Mouse (Mus musculus): ENCODE results near the gene Rin2. TPM values are rescaled to one million over a fixed set of nuclear protein-coding genes. Genes with fewer than 3 reads are reported as not detected.

Gene Rin2
- polyA plus RNA-seq, 1 experiment from 2014 or later: 21.1 TPM

DNA sequence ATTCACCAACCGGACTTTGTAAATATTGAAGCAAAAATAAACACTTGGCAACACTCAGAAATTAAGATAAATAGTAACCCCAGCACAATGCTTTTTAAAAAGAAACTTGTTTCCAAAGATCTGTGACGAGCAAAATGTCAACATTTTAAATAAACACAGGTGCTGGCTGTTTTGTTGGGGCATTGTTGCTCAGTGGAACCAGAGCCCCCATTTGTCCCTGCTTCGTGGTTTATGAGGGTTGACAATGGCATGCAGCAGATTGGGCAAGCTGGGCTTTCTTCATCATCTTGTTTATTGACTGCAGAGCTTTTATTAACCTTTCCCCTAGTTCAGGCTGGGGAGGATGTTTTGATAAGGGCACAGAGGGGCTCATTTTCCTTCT is 1.5 kb downstream of the Rin2 start:
- Histone ChIP-seq H3K27me3 (ENCODE audit: control insufficient read depth, insufficient read depth, low read length) (no peaks in the 10 kb centered on the region), H3K4me1 (ENCODE audit: control insufficient read depth, insufficient read depth, low read length) (no peaks in the 10 kb centered on the region), H3K4me3 (ENCODE audit: low read depth, low read length) (peak overlapping the region; percentile 66), H3K27ac (replicated peaks; ENCODE audit: low read depth, low read length) (no peak overlapping the region), H3K4me2 (ENCODE audit: low read depth, low read length) (no peak overlapping the region), H3K36me3 (replicated peaks; ENCODE audit: control insufficient read depth, insufficient read depth, low read depth, low read length) (no peaks in the 10 kb centered on the region), H3K9ac (replicated peaks; ENCODE audit: low read length) (no peak overlapping the region), H3K9me3 (replicated peaks; ENCODE audit: control insufficient read depth, low read length) (no peaks in the 10 kb centered on the region)
- WGBS: 37% methylated on average over 3 of the region's 3 CpGs
- DNase-seq (ENCODE audit: low spot score) (no peak), ATAC-seq (replicated peaks; ENCODE audit: insufficient number of reproducible peaks, low FRiP score, low TSS enrichment, low read depth) (no peak)

DNA sequence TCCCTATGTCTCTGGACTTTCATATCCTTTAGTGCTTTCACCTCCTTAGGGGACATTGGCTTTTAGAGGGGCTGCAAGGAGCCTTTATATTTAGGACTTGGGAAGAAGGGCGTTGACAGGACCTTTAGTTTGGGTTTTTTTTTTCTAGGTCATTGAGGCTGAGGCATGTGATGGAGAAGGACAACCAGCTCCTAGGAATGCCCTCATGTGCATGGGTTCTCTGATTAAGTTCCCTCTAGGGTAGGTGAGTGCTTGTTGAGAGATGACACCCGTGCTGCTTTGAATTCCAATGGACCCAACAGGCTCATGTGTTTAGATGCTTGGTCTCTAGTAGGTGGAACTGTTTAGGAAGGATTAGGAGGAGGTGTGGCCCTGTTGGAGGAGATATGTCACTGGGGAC is 1.9 kb downstream of the Rin2 start:
- no peak overlapping the region for H3K9ac ChIP-seq (replicated peaks; ENCODE audit: low read length)
- H3K4me3 ChIP-seq (ENCODE audit: low read depth, low read length): no peak overlapping the region
- ATAC-seq (replicated peaks; ENCODE audit: insufficient number of reproducible peaks, low FRiP score, low TSS enrichment, low read depth): no peak
- DNase-seq (ENCODE audit: low spot score): no peak
- H3K9me3 ChIP-seq (replicated peaks; ENCODE audit: control insufficient read depth, low read length): no peaks in the 10 kb centered on the region
- H3K27ac ChIP-seq (replicated peaks; ENCODE audit: low read depth, low read length): no peak overlapping the region
- WGBS: 49% methylated on average over 2 of the region's 2 CpGs
- H3K36me3 ChIP-seq (replicated peaks; ENCODE audit: control insufficient read depth, insufficient read depth, low read depth, low read length): no peaks in the 10 kb centered on the region
- H3K4me2 ChIP-seq (ENCODE audit: low read depth, low read length): no peak overlapping the region
- no peaks in the 10 kb centered on the region for H3K27me3 ChIP-seq (ENCODE audit: control insufficient read depth, insufficient read depth, low read length)
- no peaks in the 10 kb centered on the region for H3K4me1 ChIP-seq (ENCODE audit: control insufficient read depth, insufficient read depth, low read length)

DNA sequence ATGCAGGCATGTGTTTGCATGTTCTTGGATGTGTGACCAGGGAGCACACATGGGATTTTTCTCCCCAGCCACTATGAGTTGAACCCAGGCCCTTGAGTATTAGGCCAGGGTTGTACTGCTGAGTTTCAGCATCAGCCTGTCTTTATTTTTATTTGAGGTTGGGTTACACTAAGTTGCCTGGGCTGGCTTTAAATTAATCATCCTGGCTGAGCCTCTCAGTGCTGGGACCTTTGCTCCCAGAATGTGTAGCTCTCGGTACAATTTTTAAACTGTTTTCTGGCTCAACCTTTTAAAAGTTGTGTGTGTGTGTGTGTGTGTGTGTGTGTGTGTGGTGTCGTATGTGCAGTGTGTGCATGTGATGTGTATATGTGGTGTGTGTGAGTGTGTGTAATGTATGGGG is 5.1 kb downstream of the Rin2 start:
- no peak overlapping the region for H3K4me3 ChIP-seq (ENCODE audit: low read depth, low read length)
- no peak overlapping the region for H3K27ac ChIP-seq (replicated peaks; ENCODE audit: low read depth, low read length)
- H3K9me3 ChIP-seq (replicated peaks; ENCODE audit: control insufficient read depth, low read length): no peaks in the 10 kb centered on the region
- no peak overlapping the region for H3K9ac ChIP-seq (replicated peaks; ENCODE audit: low read length)
- H3K27me3 ChIP-seq (ENCODE audit: control insufficient read depth, insufficient read depth, low read length): no peaks in the 10 kb centered on the region
- ATAC-seq (replicated peaks; ENCODE audit: insufficient number of reproducible peaks, low FRiP score, low TSS enrichment, low read depth) (no peak), DNase-seq (ENCODE audit: low spot score) (no peak)
- 77% methylated on average over 2 of the region's 2 CpGs for WGBS
- no peak overlapping the region for H3K4me2 ChIP-seq (ENCODE audit: low read depth, low read length)
- H3K36me3 ChIP-seq (replicated peaks; ENCODE audit: control insufficient read depth, insufficient read depth, low read depth, low read length): no peaks in the 10 kb centered on the region
- H3K4me1 ChIP-seq (ENCODE audit: control insufficient read depth, insufficient read depth, low read length): no peaks in the 10 kb centered on the region

DNA sequence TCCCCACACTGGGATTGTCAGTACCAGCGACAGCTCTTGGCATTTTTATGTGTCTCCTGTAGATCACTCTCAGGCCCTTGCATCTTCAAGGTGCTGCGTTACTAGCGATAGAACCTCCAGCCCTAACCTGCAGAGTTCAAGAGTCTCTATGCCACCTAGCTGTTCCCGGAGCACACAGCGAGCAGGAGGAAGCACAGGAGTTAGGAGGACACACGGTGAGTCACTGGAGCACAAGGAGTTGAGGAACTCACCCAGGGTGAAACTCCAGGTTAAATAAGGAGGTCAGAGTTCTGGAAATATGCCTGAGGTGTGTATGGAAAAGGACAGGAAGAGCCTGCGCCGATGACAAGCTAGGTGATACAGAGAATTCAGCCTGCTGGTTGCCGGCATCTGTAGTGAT is 5.7 kb downstream of the Rin2 start:
- Histone ChIP-seq H3K27me3 (ENCODE audit: control insufficient read depth, insufficient read depth, low read length) (no peaks in the 10 kb centered on the region), H3K4me3 (ENCODE audit: low read depth, low read length) (no peak overlapping the region), H3K4me2 (ENCODE audit: low read depth, low read length) (no peak overlapping the region), H3K9me3 (replicated peaks; ENCODE audit: control insufficient read depth, low read length) (no peaks in the 10 kb centered on the region), H3K4me1 (ENCODE audit: control insufficient read depth, insufficient read depth, low read length) (no peaks in the 10 kb centered on the region), H3K36me3 (replicated peaks; ENCODE audit: control insufficient read depth, insufficient read depth, low read depth, low read length) (no peaks in the 10 kb centered on the region), H3K27ac (replicated peaks; ENCODE audit: low read depth, low read length) (no peak overlapping the region), H3K9ac (replicated peaks; ENCODE audit: low read length) (no peak overlapping the region)
- ATAC-seq (replicated peaks; ENCODE audit: insufficient number of reproducible peaks, low FRiP score, low TSS enrichment, low read depth) (no peak), DNase-seq (ENCODE audit: low spot score) (no peak)
- 82% methylated on average over 9 of the region's 9 CpGs for WGBS

DNA sequence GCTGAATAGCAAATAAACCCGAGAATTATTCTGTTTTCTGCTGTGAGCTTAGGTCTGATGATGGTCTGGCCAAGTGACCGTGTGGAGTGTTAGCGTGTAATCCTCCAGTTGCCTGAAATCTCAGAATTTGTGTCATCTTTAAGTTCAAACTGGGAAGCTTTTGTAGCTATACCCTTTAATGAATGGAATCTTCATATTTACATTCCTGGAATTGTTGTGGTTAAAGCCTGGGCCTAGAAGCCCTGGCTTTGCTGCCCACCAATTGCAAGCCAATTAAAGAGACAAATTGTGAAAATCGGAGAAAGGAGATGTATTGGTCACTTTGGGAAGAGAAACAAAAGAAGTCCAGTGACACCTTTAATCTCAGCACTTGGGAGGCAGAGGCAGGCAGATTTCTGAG is 6.6 kb downstream of the Rin2 start:
- H3K27me3 ChIP-seq (ENCODE audit: control insufficient read depth, insufficient read depth, low read length): no peaks in the 10 kb centered on the region
- no peaks in the 10 kb centered on the region for H3K4me1 ChIP-seq (ENCODE audit: control insufficient read depth, insufficient read depth, low read length)
- DNase-seq (ENCODE audit: low spot score) (no peak), ATAC-seq (replicated peaks; ENCODE audit: insufficient number of reproducible peaks, low FRiP score, low TSS enrichment, low read depth) (no peak)
- WGBS: 76% methylated on average over 4 of the region's 4 CpGs
- no peak overlapping the region for H3K4me3 ChIP-seq (ENCODE audit: low read depth, low read length)
- H3K36me3 ChIP-seq (replicated peaks; ENCODE audit: control insufficient read depth, insufficient read depth, low read depth, low read length): no peaks in the 10 kb centered on the region
- H3K4me2 ChIP-seq (ENCODE audit: low read depth, low read length): no peak overlapping the region
- no peak overlapping the region for H3K27ac ChIP-seq (replicated peaks; ENCODE audit: low read depth, low read length)
- no peaks in the 10 kb centered on the region for H3K9me3 ChIP-seq (replicated peaks; ENCODE audit: control insufficient read depth, low read length)
- H3K9ac ChIP-seq (replicated peaks; ENCODE audit: low read length): no peak overlapping the region

DNA sequence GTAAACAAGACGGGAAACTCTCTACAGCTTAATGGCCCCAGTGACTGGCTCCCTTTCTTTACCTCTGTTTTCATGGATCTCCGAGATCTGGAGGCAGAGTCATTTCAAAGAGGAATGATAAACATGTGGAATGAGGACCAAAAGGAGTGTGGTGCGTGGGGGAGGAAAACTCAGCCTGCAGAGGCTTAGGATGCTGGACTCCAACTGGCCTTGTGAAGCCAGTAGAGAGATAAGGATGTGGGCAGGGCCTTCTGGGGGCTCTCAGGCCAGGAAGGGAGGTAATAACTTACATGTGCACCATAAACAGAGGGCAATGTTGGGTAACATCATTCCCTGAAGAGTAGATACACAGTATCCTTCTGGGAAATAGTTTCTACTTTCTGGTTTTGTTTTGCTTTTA is 7.9 kb downstream of the Rin2 start:
- Histone ChIP-seq H3K4me3 (ENCODE audit: low read depth, low read length) (no peak overlapping the region), H3K9me3 (replicated peaks; ENCODE audit: control insufficient read depth, low read length) (no peaks in the 10 kb centered on the region), H3K4me2 (ENCODE audit: low read depth, low read length) (no peak overlapping the region), H3K9ac (replicated peaks; ENCODE audit: low read length) (no peak overlapping the region), H3K36me3 (replicated peaks; ENCODE audit: control insufficient read depth, insufficient read depth, low read depth, low read length) (no peaks in the 10 kb centered on the region), H3K4me1 (ENCODE audit: control insufficient read depth, insufficient read depth, low read length) (no peaks in the 10 kb centered on the region), H3K27me3 (ENCODE audit: control insufficient read depth, insufficient read depth, low read length) (no peaks in the 10 kb centered on the region), H3K27ac (replicated peaks; ENCODE audit: low read depth, low read length) (no peak overlapping the region)
- 63% methylated on average over 3 of the region's 3 CpGs for WGBS
- no peak for ATAC-seq (replicated peaks; ENCODE audit: insufficient number of reproducible peaks, low FRiP score, low TSS enrichment, low read depth)
- no peak for DNase-seq (ENCODE audit: low spot score)

DNA sequence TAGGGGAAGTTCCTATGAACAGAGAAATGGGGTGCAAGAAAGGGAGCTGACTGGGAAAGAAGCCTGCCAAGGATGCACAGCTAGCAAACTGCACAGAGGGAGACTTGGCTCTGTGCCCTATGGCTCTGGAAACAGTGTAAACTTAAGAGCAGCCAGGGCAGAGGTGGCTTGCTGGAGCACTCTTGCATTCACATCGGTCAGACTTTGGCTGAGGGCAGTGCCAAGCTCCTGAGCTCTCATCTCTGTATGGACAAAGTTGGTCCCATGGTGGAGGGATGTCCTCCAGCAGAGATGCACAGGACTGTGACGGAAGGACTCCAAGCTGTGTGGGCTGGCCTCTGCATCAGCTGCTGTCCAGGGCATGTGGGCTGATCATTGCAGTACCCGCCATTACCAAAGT is 8.5 kb downstream of the Rin2 start:
- Histone ChIP-seq H3K27me3 (ENCODE audit: control insufficient read depth, insufficient read depth, low read length) (no peaks in the 10 kb centered on the region), H3K4me3 (ENCODE audit: low read depth, low read length) (no peak overlapping the region), H3K4me2 (ENCODE audit: low read depth, low read length) (no peak overlapping the region), H3K4me1 (ENCODE audit: control insufficient read depth, insufficient read depth, low read length) (no peaks in the 10 kb centered on the region), H3K9me3 (replicated peaks; ENCODE audit: control insufficient read depth, low read length) (no peaks in the 10 kb centered on the region), H3K36me3 (replicated peaks; ENCODE audit: control insufficient read depth, insufficient read depth, low read depth, low read length) (no peaks in the 10 kb centered on the region), H3K27ac (replicated peaks; ENCODE audit: low read depth, low read length) (no peak overlapping the region), H3K9ac (replicated peaks; ENCODE audit: low read length) (no peak overlapping the region)
- no peak for ATAC-seq (replicated peaks; ENCODE audit: insufficient number of reproducible peaks, low FRiP score, low TSS enrichment, low read depth)
- no peak for DNase-seq (ENCODE audit: low spot score)
- 82% methylated on average over 3 of the region's 3 CpGs for WGBS

DNA sequence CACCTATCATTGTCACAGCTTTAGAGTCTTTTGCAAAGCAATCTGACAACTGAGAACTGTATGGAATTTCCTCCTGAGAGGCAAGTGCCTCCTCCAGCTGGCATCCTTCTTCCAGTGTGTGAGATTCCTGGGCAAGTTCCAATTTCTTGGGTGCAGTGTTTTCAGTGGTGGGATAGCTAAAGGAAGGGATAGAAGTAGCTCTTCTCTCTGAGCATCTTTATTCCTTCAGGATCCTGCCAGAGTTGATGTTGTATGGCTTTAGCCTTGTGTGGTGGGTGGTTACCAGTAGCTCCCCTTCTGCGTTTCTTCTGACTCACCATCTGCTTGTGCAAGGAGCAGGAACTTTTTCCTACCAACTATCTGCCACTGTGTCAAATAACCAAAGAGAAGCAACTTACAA is 9.1 kb downstream of the Rin2 start:
- Histone ChIP-seq H3K9ac (replicated peaks; ENCODE audit: low read length) (no peak overlapping the region), H3K36me3 (replicated peaks; ENCODE audit: control insufficient read depth, insufficient read depth, low read depth, low read length) (no peaks in the 10 kb centered on the region), H3K9me3 (replicated peaks; ENCODE audit: control insufficient read depth, low read length) (no peaks in the 10 kb centered on the region), H3K27ac (replicated peaks; ENCODE audit: low read depth, low read length) (no peak overlapping the region), H3K27me3 (ENCODE audit: control insufficient read depth, insufficient read depth, low read length) (no peaks in the 10 kb centered on the region), H3K4me2 (ENCODE audit: low read depth, low read length) (no peak overlapping the region), H3K4me3 (ENCODE audit: low read depth, low read length) (no peak overlapping the region), H3K4me1 (ENCODE audit: control insufficient read depth, insufficient read depth, low read length) (no peaks in the 10 kb centered on the region)
- no peak for ATAC-seq (replicated peaks; ENCODE audit: insufficient number of reproducible peaks, low FRiP score, low TSS enrichment, low read depth)
- no peak for DNase-seq (ENCODE audit: low spot score)
- 100% methylated on average over 1 of the region's 1 CpGs for WGBS

DNA sequence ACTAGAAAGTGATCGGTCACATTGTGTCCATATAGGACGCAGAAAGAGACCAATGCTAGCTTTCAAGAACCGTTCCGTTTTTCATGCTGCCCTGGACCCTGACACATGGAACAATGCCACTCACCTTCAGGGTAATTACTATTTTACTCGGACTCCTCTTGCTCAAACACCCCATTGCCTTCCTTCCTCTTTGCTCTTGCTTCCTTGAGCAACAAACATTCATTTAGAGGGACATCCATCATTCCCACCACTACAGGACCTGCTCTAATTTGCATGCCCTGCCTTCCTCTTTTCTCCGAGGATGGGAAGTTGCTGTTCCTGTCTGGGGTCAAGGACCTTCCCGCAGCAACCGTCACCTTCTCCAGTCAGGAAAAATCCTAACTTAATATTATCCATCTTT is 9.9 kb downstream of the Rin2 start:
- DNase-seq (ENCODE audit: low spot score): no peak
- no peaks in the 10 kb centered on the region for H3K9me3 ChIP-seq (replicated peaks; ENCODE audit: control insufficient read depth, low read length)
- H3K4me2 ChIP-seq (ENCODE audit: low read depth, low read length): no peak overlapping the region
- no peaks in the 10 kb centered on the region for H3K27me3 ChIP-seq (ENCODE audit: control insufficient read depth, insufficient read depth, low read length)
- no peak for ATAC-seq (replicated peaks; ENCODE audit: insufficient number of reproducible peaks, low FRiP score, low TSS enrichment, low read depth)
- 85% methylated on average over 8 of the region's 8 CpGs for WGBS
- no peak overlapping the region for H3K9ac ChIP-seq (replicated peaks; ENCODE audit: low read length)
- no peak overlapping the region for H3K4me3 ChIP-seq (ENCODE audit: low read depth, low read length)
- H3K36me3 ChIP-seq (replicated peaks; ENCODE audit: control insufficient read depth, insufficient read depth, low read depth, low read length): no peaks in the 10 kb centered on the region
- H3K4me1 ChIP-seq (ENCODE audit: control insufficient read depth, insufficient read depth, low read length): no peaks in the 10 kb centered on the region
- H3K27ac ChIP-seq (replicated peaks; ENCODE audit: low read depth, low read length): no peak overlapping the region
